Mouse (Mus musculus): ENCODE measurements around the gene Vps29.
"Not testable (repeated sequence)": the region's sequence is repeated elsewhere in the genome, so short reads cannot be mapped to it uniquely, and the experiment has no call there.

The Vps29 gene

GRCm38 (mm10) chr5:122353807-122354491 lies at the start of gene Vps29, which contains the start of gene Rad9b:
Gene Vps29 (plus strand): TSS chr5:122354369.
Gene Rad9b (minus strand): TSS chr5:122354233.
- peak; percentile 99 to 100 for DNase-seq

- DNase-seq: no peak
Measured at GRCm38 (mm10) chr5:122304541-122304940, 49.6 kb upstream of the Vps29 start.

- peak; percentile 73 to 90 for DNase-seq
Measured at GRCm38 (mm10) chr5:122305472-122305871, 48.7 kb upstream of the Vps29 start.

GRCm38 (mm10) chr5:122306536-122306935 lies 47.6 kb upstream of the Vps29 start:
- no peak for DNase-seq

GRCm38 (mm10) chr5:122310699-122311098 lies 43.5 kb upstream of the Vps29 start:
- no peak for DNase-seq

- DNase-seq: peak in 1 of 2 experiments; percentile 19
Measured at GRCm38 (mm10) chr5:122311692-122312091, 42.5 kb upstream of the Vps29 start.

- no peak for DNase-seq
Measured at GRCm38 (mm10) chr5:122312346-122312745, 41.8 kb upstream of the Vps29 start.

- peak; percentile 64 to 90 for DNase-seq
Measured at GRCm38 (mm10) chr5:122312942-122313684, 41.1 kb upstream of the Vps29 start.

GRCm38 (mm10) chr5:122314966-122315667 lies 39.1 kb upstream of the Vps29 start:
- DNase-seq: peak; percentile 95 to 99

GRCm38 (mm10) chr5:122317329-122318045 lies 36.7 kb upstream of the Vps29 start:
- peak; percentile 66 to 71 for DNase-seq

- DNase-seq: peak; percentile 36 to 63
Measured at GRCm38 (mm10) chr5:122318100-122318499, 36.1 kb upstream of the Vps29 start.

GRCm38 (mm10) chr5:122318976-122319375 lies 35.2 kb upstream of the Vps29 start:
- not testable (repeated sequence) for DNase-seq

- DNase-seq: peak; percentile 41 to 74
Measured at GRCm38 (mm10) chr5:122319474-122320204, 34.5 kb upstream of the Vps29 start.

- DNase-seq: no peak
Measured at GRCm38 (mm10) chr5:122320205-122320781, 33.9 kb upstream of the Vps29 start.

GRCm38 (mm10) chr5:122323523-122323922 lies 30.6 kb upstream of the Vps29 start:
- no peak for DNase-seq

- DNase-seq: no peak
Measured at GRCm38 (mm10) chr5:122324608-122325431, 29.3 kb upstream of the Vps29 start.

GRCm38 (mm10) chr5:122325477-122325876 lies 28.7 kb upstream of the Vps29 start:
- no peak for DNase-seq

GRCm38 (mm10) chr5:122327283-122327682 lies 26.9 kb upstream of the Vps29 start:
- DNase-seq: no peak

GRCm38 (mm10) chr5:122330269-122330668 lies 23.9 kb upstream of the Vps29 start:
- DNase-seq: no peak

- DNase-seq: no peak
Measured at GRCm38 (mm10) chr5:122334682-122335081, 19.5 kb upstream of the Vps29 start.
